Mouse (Mus musculus): ENCODE data around the gene Gpr18. TPM values are rescaled to one million over a fixed set of nuclear protein-coding genes. Genes with fewer than 3 reads are reported as not detected.

Gene Gpr18
- total RNA-seq, 2 experiments from 2014 or later: 0.33 to 0.46 TPM

Other genes with a start within 250 kb of the Gpr18 start
- gene Dock9, start 117.9 kb downstream of the Gpr18 start, total RNA-seq (2021): 10 to 100 TPM; 28.6 to 36.5 TPM
- gene Ubac2, start 37.2 kb downstream of the Gpr18 start, total RNA-seq (2021): 10 to 100 TPM; 26.6 to 29.1 TPM
- 1 to 10 TPM; 1.2 to 2.0 TPM for gene Gpr183, start 49.4 kb upstream of the Gpr18 start, total RNA-seq (2021)
- gene Timm8a2, start 118.9 kb upstream of the Gpr18 start, total RNA-seq (2021): not detected
- 100 to 1,000 TPM; 128 to 132 TPM for gene Tm9sf2, start 191.3 kb upstream of the Gpr18 start, total RNA-seq (2021)

Data from heart, postnatal 36 days (tissue).